Comparison of ENCODE assay signal across 9 mouse cellular contexts in the genomic region with DNA sequence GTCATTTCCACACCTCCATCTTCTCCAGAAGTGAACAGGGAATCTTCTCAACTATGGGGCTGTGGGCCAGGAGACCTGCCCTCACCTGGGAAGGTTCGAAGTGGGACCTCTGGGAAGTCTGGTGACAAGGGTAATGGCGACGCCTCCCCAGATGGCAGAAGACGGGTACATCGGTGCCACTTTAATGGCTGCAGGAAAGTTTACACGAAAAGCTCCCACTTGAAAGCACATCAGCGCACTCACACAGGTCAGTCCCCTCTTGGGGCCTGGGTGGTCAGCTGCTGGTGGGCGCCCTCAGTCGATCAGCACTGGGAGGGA. TPM values are rescaled to one million over a fixed set of nuclear protein-coding genes. Genes with fewer than 3 reads are reported as not detected.
DNase-seq lines count a peak whose midpoint lies in the region; ATAC-seq lines count a peak whose summit lies in the region.
"Had no signal": no experiment of that assay in that cellular context is flagged by ENCODE, and none has a peak within 500 bp of the region (broad histone marks: within the 10 kb centered on the region; RNA-seq: fewer than 3 reads in every experiment).

No protein-coding gene starts in this region.

- WGBS in midbrain, embryonic 13.5 days, result 97% methylated on average over 9 of the region's 9 CpGs
- WGBS in midbrain, embryonic 11.5 days, result 93% methylated on average over 9 of the region's 9 CpGs
- WGBS in intestine, embryonic 15.5 days, result 88% methylated on average over 9 of the region's 9 CpGs

- peak; percentile 13 for DNase-seq in gastrocnemius, postnatal 25 days
- DNase-seq in gastrocnemius, postnatal 14 days, result no peak
- no peak for DNase-seq in midbrain, embryonic 11.5 days (ENCODE audit: low spot score, missing footprints)
- peak; percentile 33 for DNase-seq in splenic B cell, adult 2 months (ENCODE audit: low read depth, low spot score)
- DNase-seq in embryo, embryonic 10.5 days (ENCODE audit: low spot score), result no peak

- ATAC-seq in midbrain, embryonic 13.5 days, result no peak
- no peak for ATAC-seq in midbrain, embryonic 11.5 days (ENCODE audit: low FRiP score)
- no peak for ATAC-seq in intestine, embryonic 15.5 days
- no peak for ATAC-seq in inflammation-experienced regulatory T-cells, adult 6 months

- no peak overlapping the region for H3K27ac ChIP-seq in midbrain, embryonic 13.5 days
- no peak overlapping the region for H3K27ac ChIP-seq in midbrain, embryonic 11.5 days (ENCODE audit: low read depth, low read length)
- H3K27ac ChIP-seq in intestine, embryonic 15.5 days, result no peak overlapping the region

- peak overlapping the region; percentile 69 for H3K4me3 ChIP-seq in midbrain, embryonic 13.5 days (replicated peaks)
- no peak overlapping the region for H3K4me3 ChIP-seq in midbrain, embryonic 11.5 days (ENCODE audit: low read depth, low read length)
- H3K4me3 ChIP-seq in intestine, embryonic 15.5 days (replicated peaks), result no peak overlapping the region

- peaks cover 49% of the 10 kb centered on the region for H3K4me1 ChIP-seq in midbrain, embryonic 13.5 days (replicated peaks)
- H3K4me1 ChIP-seq in midbrain, embryonic 11.5 days (ENCODE audit: control insufficient read depth, insufficient read depth, low read length), result peaks cover 10% of the 10 kb centered on the region
- peaks cover 20% of the 10 kb centered on the region for H3K4me1 ChIP-seq in intestine, embryonic 15.5 days (replicated peaks)

- H3K9me3 ChIP-seq in midbrain, embryonic 13.5 days, result no peaks in the 10 kb centered on the region
- H3K9me3 ChIP-seq in midbrain, embryonic 11.5 days (ENCODE audit: control insufficient read depth, low read length), result no peaks in the 10 kb centered on the region
- no peaks in the 10 kb centered on the region for H3K9me3 ChIP-seq in intestine, embryonic 15.5 days

- peak overlapping the region; percentile 65 for H3K4me2 ChIP-seq in midbrain, embryonic 13.5 days (replicated peaks)
- no peak overlapping the region for H3K4me2 ChIP-seq in midbrain, embryonic 11.5 days
- peak overlapping the region; percentile 53; the same call in 1 of the 2 replicates for H3K4me2 ChIP-seq in intestine, embryonic 15.5 days (replicated peaks)

- intact Hi-C loops in gastrocnemius, postnatal 14 days (cut with DNase I; ENCODE audit: low total_unique reads), result no loop called here

- no peak overlapping the region for H3K9ac ChIP-seq in midbrain, embryonic 13.5 days (replicated peaks)
- no peak overlapping the region for H3K9ac ChIP-seq in midbrain, embryonic 11.5 days (ENCODE audit: low read length)
- H3K9ac ChIP-seq in intestine, embryonic 15.5 days, result no peak overlapping the region

- no peaks in the 10 kb centered on the region for H3K27me3 ChIP-seq in midbrain, embryonic 13.5 days
- H3K27me3 ChIP-seq in midbrain, embryonic 11.5 days (ENCODE audit: control insufficient read depth, insufficient read depth, low read length), result no peaks in the 10 kb centered on the region
- H3K27me3 ChIP-seq in intestine, embryonic 15.5 days (replicated peaks), result no peaks in the 10 kb centered on the region
- no peaks in the 10 kb centered on the region for H3K27me3 ChIP-seq in splenic B cell, adult 2 months (ENCODE audit: control insufficient read depth, insufficient read depth, low read length, poor library complexity, severe bottlenecking)
- H3K27me3 ChIP-seq: CH12.LX had no signal

- peaks cover 39% of the 10 kb centered on the region for H3K36me3 ChIP-seq in midbrain, embryonic 13.5 days
- peaks cover 16% of the 10 kb centered on the region for H3K36me3 ChIP-seq in midbrain, embryonic 11.5 days (ENCODE audit: control insufficient read depth, insufficient read depth, low read length)
- H3K36me3 ChIP-seq in intestine, embryonic 15.5 days, result peaks cover 16% of the 10 kb centered on the region
- H3K36me3 ChIP-seq in splenic B cell, adult 2 months (ENCODE audit: control insufficient read depth, insufficient read depth, low read length, poor library complexity, severe bottlenecking), result peaks cover 19% of the 10 kb centered on the region

RNA-seq across cellular contexts. Expression of gene Klf6, which starts 3.8 kb away (rescaled TPM):
- 10 to 100 TPM; 22.0 to 23.9 TPM for total RNA-seq in gastrocnemius, postnatal 25 days (2021)
- total RNA-seq in gastrocnemius, postnatal 14 days (2021), result 10 to 100 TPM; 21.8 to 32.9 TPM
- polyA plus RNA-seq in midbrain, embryonic 13.5 days (2015; fragmentation: Nextera tagmentation; extraction: Ambion mirVana), result 68.3 and 82.1 TPM in 2 replicates
- 54.6 and 59.5 TPM in 2 replicates for polyA plus RNA-seq in midbrain, embryonic 11.5 days (2014; fragmentation: Nextera tagmentation; extraction: Ambion mirVana)
- polyA plus RNA-seq in intestine, embryonic 15.5 days (2015; fragmentation: Nextera tagmentation; extraction: Ambion mirVana), result 72.3 and 79.5 TPM in 2 replicates
- polyA plus RNA-seq in inflammation-experienced regulatory T-cells, adult 6 months (2017; shearing (Covaris generic)), result 100 to 1,000 TPM; 120 to 191 (median 184) TPM

Comparison
In these comparisons a context has a peak if more than half of its experiments do, and no peak if none do; other contexts are left out.
1. DNase-seq: peak in gastrocnemius, postnatal 25 days (single experiment) and splenic B cell, adult 2 months (single experiment); none in gastrocnemius, postnatal 14 days (single experiment), midbrain, embryonic 11.5 days (single experiment) and embryo, embryonic 10.5 days (single experiment).